Mouse (Mus musculus): ENCODE data around the gene Aadacl4. TPM values are rescaled to one million over a fixed set of nuclear protein-coding genes. Genes with fewer than 3 reads are reported as not detected.
"Not testable (repeated sequence)": the region's sequence is repeated elsewhere in the genome, so short reads cannot be mapped to it uniquely, and the experiment has no call there.

Aadacl4 gene
- not detected in 2 replicates for polyA plus RNA-seq (2016; fragmentation: Nextera tagmentation; extraction: Ambion mirVana)

DNA sequence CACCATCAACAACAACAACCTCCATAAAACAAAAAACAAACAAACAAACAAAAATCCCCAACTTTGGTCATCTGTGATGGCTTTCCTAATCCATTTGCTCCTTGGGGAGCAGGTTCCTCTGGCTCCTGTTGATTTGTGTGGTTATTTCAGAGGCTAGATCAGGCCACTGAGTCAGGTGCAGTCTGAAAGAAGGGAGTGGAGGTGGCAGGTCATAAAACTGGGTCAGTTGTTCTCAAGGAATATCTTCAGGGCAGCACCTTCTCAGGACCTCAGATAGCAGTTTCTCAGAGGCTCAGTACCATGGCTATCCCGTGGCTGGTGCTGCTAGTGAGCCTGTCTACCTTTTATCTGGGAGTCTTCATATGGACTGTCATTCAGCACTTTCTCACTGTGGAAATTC is at the start of gene Aadacl4:
TSS of gene Aadacl4 (plus strand) at position 301 of the 400 bp plus-strand sequence.
- WGBS: 59% methylated on average over 1 of the region's 1 CpGs
- Histone ChIP-seq H3K27ac (no peak within 1 kb of the TSS), H3K4me3 (no peak within 1 kb of the TSS), H3K27me3 (ENCODE audit: insufficient read depth, poor library complexity, severe bottlenecking) (no peaks in the 10 kb centered on the region), H3K36me3 (no peaks in the 10 kb centered on the region), H3K4me1 (no peaks in the 10 kb centered on the region), H3K9me3 (no peaks in the 10 kb centered on the region; the same call in 1 of the 2 replicates)
- DNase-seq (ENCODE audit: low spot score): no peak

GRCm38 (mm10) chr4:144565034-144565433 is 48.5 kb upstream of the Aadacl4 start, which contains the start of gene Gm13124:
Gene Gm13124, minus strand, starts transcription at chr4:144565134.
- Histone ChIP-seq H3K4me3 (no peak within 1 kb of the TSS), H3K27ac (no peak within 1 kb of the TSS), H3K27me3 (ENCODE audit: insufficient read depth, poor library complexity, severe bottlenecking) (no peaks in the 10 kb centered on the region), H3K36me3 (no peaks in the 10 kb centered on the region), H3K4me1 (no peaks in the 10 kb centered on the region), H3K9me3 (0 out of 2 replicates have a peak, but pooled peaks cover 2% of the 10 kb centered on the region)
- WGBS: 79% methylated on average over 1 of the region's 1 CpGs
- DNase-seq (ENCODE audit: low spot score): no peak

DNA sequence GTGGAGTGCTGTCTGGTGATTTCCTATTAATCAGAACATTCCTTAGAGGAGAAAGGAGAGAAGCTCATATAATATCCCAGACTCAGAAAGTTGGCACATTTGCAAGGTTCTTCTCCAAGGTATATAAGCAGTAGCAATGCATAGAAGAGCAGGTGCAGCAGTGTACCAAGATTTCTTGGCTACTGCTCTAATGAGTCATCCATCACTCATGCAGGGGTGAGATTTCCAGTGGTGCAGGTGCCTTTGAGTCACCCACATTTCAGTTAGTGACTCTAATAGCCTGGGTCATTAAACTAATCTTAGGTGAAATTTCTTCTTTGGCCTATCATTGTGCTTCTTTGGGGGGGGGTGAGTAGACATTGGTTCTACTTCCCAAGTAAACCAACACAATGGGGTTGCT is 45.8 kb upstream of the Aadacl4 start:
- Histone ChIP-seq H3K4me1 (no peaks in the 10 kb centered on the region), H3K36me3 (no peaks in the 10 kb centered on the region), H3K27ac (no peak overlapping the region), H3K9me3 (0 out of 2 replicates have a peak, but pooled peaks cover 2% of the 10 kb centered on the region), H3K27me3 (ENCODE audit: insufficient read depth, poor library complexity, severe bottlenecking) (no peaks in the 10 kb centered on the region), H3K4me3 (no peak overlapping the region)
- DNase-seq (ENCODE audit: low spot score): no peak

DNA sequence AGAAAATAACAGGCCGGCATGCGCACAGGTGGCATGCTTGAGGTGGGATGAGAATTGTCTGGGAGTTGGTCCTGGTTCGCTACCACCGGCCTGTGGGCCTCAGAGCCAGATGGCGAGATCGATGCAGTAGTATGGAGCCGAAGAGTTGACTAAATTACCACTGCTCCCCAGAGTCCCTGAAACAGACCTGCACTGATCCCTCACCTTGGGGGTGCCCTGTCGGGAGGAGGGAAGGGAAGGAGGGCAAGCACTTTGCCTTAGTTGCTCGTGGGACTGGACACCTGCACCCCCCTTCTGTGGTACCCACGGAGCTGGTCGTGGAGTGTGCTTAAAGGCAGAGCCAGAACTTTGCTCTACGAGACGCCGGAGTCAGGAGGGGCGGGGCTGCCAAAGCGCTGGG is 27.3 kb upstream of the Aadacl4 start:
- DNase-seq (ENCODE audit: low spot score); H3K27ac ChIP-seq; H3K36me3 ChIP-seq; H3K27me3 ChIP-seq (ENCODE audit: insufficient read depth, poor library complexity, severe bottlenecking); H3K4me3 ChIP-seq; H3K4me1 ChIP-seq; H3K9me3 ChIP-seq: not testable (repeated sequence)
- 82% methylated on average over 13 of the region's 16 CpGs for WGBS

DNA sequence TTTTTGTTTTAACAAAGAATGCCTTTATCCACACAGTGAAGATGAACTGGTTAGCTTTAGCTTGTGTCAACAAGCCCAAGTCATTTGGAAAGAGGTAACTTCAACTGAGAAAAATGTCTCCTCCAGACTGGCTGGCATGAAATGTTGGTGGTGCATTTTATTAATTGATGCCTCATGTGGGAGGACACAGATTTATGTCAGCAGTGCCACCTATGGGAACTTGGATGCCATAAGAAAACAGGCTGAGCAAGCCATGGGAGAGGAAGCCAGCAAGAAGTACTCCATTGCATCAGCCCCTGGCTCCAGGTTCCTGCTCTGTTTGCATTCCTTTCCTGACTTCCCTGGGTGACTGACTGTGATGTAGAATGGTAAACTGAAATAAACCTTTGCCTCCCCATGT is 20.7 kb upstream of the Aadacl4 start:
- no peaks in the 10 kb centered on the region for H3K4me1 ChIP-seq
- no peak overlapping the region for H3K27ac ChIP-seq
- H3K4me3 ChIP-seq: no peak overlapping the region
- DNase-seq (ENCODE audit: low spot score): no peak
- H3K36me3 ChIP-seq: no peaks in the 10 kb centered on the region
- no peaks in the 10 kb centered on the region for H3K27me3 ChIP-seq (ENCODE audit: insufficient read depth, poor library complexity, severe bottlenecking)
- peaks cover 9% of the 10 kb centered on the region; the same call in 1 of the 2 replicates for H3K9me3 ChIP-seq

GRCm38 (mm10) chr4:144614586-144614985 is 1.1 kb downstream of the Aadacl4 start:
- WGBS: 62% methylated on average over 1 of the region's 1 CpGs
- H3K4me3 ChIP-seq: no peak overlapping the region
- H3K4me1 ChIP-seq: no peaks in the 10 kb centered on the region
- no peak overlapping the region for H3K27ac ChIP-seq
- H3K9me3 ChIP-seq: no peaks in the 10 kb centered on the region; the same call in 1 of the 2 replicates
- H3K36me3 ChIP-seq: no peaks in the 10 kb centered on the region
- no peaks in the 10 kb centered on the region for H3K27me3 ChIP-seq (ENCODE audit: insufficient read depth, poor library complexity, severe bottlenecking)
- DNase-seq (ENCODE audit: low spot score): no peak

DNA sequence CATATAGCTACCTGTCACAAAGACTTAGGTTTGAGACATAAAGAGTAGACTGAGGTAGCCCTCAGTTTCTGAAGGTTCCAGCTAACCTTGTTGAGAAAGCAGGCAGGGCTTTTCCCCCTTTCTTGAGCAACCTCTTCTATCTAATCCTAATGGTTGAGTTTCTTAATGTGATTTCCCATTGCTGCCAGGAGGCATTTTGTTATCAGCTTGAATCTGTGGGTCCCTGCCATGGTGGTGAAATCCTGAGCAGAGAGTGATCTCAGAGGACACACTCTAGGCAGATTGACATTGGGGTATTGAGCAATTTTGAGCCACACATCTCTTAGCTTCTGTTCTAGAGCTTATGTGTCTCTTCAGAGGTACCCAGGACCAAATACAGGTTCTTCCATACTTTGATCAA is 24.8 kb downstream of the Aadacl4 start:
- H3K36me3 ChIP-seq: no peaks in the 10 kb centered on the region
- no peak for DNase-seq (ENCODE audit: low spot score)
- peaks cover 12% of the 10 kb centered on the region for H3K9me3 ChIP-seq
- H3K27me3 ChIP-seq (ENCODE audit: insufficient read depth, poor library complexity, severe bottlenecking): no peaks in the 10 kb centered on the region
- H3K4me3 ChIP-seq: no peak overlapping the region
- H3K4me1 ChIP-seq: no peaks in the 10 kb centered on the region
- no peak overlapping the region for H3K27ac ChIP-seq

Other genes with a start within 250 kb of the Aadacl4 start
- gene Pramef20, start 235.8 kb upstream of the Aadacl4 start, polyA plus RNA-seq (2016; fragmentation: Nextera tagmentation; extraction: Ambion mirVana): not detected in 2 replicates
- gene Pramef12, start 205.2 kb upstream of the Aadacl4 start, polyA plus RNA-seq (2016; fragmentation: Nextera tagmentation; extraction: Ambion mirVana): 0.43 TPM in 1 of 2 replicates, not detected in the other
- gene 1700012P22Rik, start 174.9 kb upstream of the Aadacl4 start, polyA plus RNA-seq (2016; fragmentation: Nextera tagmentation; extraction: Ambion mirVana): not detected in 2 replicates
- gene Gm9944, start 160.4 kb upstream of the Aadacl4 start, polyA plus RNA-seq (2016; fragmentation: Nextera tagmentation; extraction: Ambion mirVana): not detected in 2 replicates
- gene Aadacl3, start 150.0 kb upstream of the Aadacl4 start, polyA plus RNA-seq (2016; fragmentation: Nextera tagmentation; extraction: Ambion mirVana): not detected in 2 replicates
- not detected in 2 replicates for gene 9430007A20Rik, start 93.9 kb upstream of the Aadacl4 start, polyA plus RNA-seq (2016; fragmentation: Nextera tagmentation; extraction: Ambion mirVana)
- gene Gm13124, start 48.6 kb upstream of the Aadacl4 start, polyA plus RNA-seq (2016; fragmentation: Nextera tagmentation; extraction: Ambion mirVana): not detected in 2 replicates
- not detected in 2 replicates for gene Gm436, start 72.7 kb downstream of the Aadacl4 start, polyA plus RNA-seq (2016; fragmentation: Nextera tagmentation; extraction: Ambion mirVana)
- not detected in 2 replicates for gene Gm13178, start 107.7 kb downstream of the Aadacl4 start, polyA plus RNA-seq (2016; fragmentation: Nextera tagmentation; extraction: Ambion mirVana)
- not detected in 2 replicates for gene Gm438, start 172.9 kb downstream of the Aadacl4 start, polyA plus RNA-seq (2016; fragmentation: Nextera tagmentation; extraction: Ambion mirVana)

Measured in heart, embryonic 10.5 days (tissue).